Comparison of ENCODE assay signal across 9 mouse cellular contexts in genomic region chr16:34657983-34658382, GRCm38 (mm10). TPM values are rescaled to one million over a fixed set of nuclear protein-coding genes. Genes with fewer than 3 reads are reported as not detected.
DNase-seq lines count a peak whose midpoint lies in the region; ATAC-seq and TF ChIP-seq lines count a peak whose summit lies in the region.
"Had no signal": no experiment of that assay in that cellular context is flagged by ENCODE, and none has a peak within 500 bp of the region (broad histone marks: within the 10 kb centered on the region; RNA-seq: fewer than 3 reads in every experiment).

No protein-coding gene starts in this region.

- no peaks in the 10 kb centered on the region for H3K9me3 ChIP-seq in erythroblast, embryonic 14.5 days (ENCODE audit: control insufficient read depth, low read length)
- H3K9me3 ChIP-seq in lung, postnatal 0 days (ENCODE audit: low read length), result no peaks in the 10 kb centered on the region
- H3K9me3 ChIP-seq in limb, embryonic 13.5 days, result peaks cover 3% of the 10 kb centered on the region; the same call in 1 of the 2 replicates
- H3K9me3 ChIP-seq in stomach, embryonic 14.5 days (ENCODE audit: control insufficient read depth, low read depth, low read length), result no peaks in the 10 kb centered on the region

- no peak for ATAC-seq in erythroblast, adult 5-6 weeks (replicated peaks; ENCODE audit: low FRiP score, poor library complexity, severe bottlenecking)
- ATAC-seq in lung, postnatal 0 days, result no peak
- no peak for ATAC-seq in limb, embryonic 13.5 days (ENCODE audit: low FRiP score, low read depth)
- no peak for ATAC-seq in stomach, embryonic 14.5 days (ENCODE audit: insufficient number of reproducible peaks, insufficient read depth, low FRiP score, low read depth)

- peaks cover 6% of the 10 kb centered on the region for H3K4me1 ChIP-seq in erythroblast, embryonic 14.5 days (ENCODE audit: control insufficient read depth)
- peaks cover 5% of the 10 kb centered on the region; the same call in 1 of the 2 replicates for H3K4me1 ChIP-seq in lung, postnatal 0 days (ENCODE audit: insufficient read depth, low read depth, low read length)
- H3K4me1 ChIP-seq in limb, embryonic 13.5 days, result peaks cover 21% of the 10 kb centered on the region
- peaks cover 9% of the 10 kb centered on the region; the same call in 1 of the 2 replicates for H3K4me1 ChIP-seq in stomach, embryonic 14.5 days (ENCODE audit: control insufficient read depth, insufficient read depth, low read length)

- no peak for TF ChIP-seq EP300 in lung, postnatal 0 days (IDR thresholded peaks at IDR 0.05)

- TF ChIP-seq CTCF in lung, postnatal 0 days (IDR thresholded peaks at IDR 0.05), result no peak

- DNase-seq in lung, postnatal 0 days (ENCODE audit: low spot score), result no peak
- DNase-seq in lung, postnatal 10 days, result no peak
- no peak for DNase-seq in thymus, postnatal 14 days
- no peak for DNase-seq in cerebellum, postnatal 25 days

- WGBS in lung, postnatal 0 days, result 24% methylated on average over 5 of the region's 5 CpGs
- WGBS in limb, embryonic 13.5 days, result 30% methylated on average over 5 of the region's 5 CpGs
- 22% methylated on average over 5 of the region's 5 CpGs for WGBS in stomach, embryonic 14.5 days

- H3K9ac ChIP-seq in lung, postnatal 0 days (replicated peaks; ENCODE audit: low read depth), result no peak overlapping the region
- H3K9ac ChIP-seq in limb, embryonic 13.5 days, result no peak overlapping the region
- no peak overlapping the region for H3K9ac ChIP-seq in stomach, embryonic 14.5 days (replicated peaks; ENCODE audit: low read depth, low read length)

- H3K36me3 ChIP-seq in erythroblast, embryonic 14.5 days (ENCODE audit: control insufficient read depth), result no peaks in the 10 kb centered on the region
- no peaks in the 10 kb centered on the region for H3K36me3 ChIP-seq in lung, postnatal 0 days (ENCODE audit: insufficient read depth, low read length)
- H3K36me3 ChIP-seq in limb, embryonic 13.5 days, result no peaks in the 10 kb centered on the region
- H3K36me3 ChIP-seq in stomach, embryonic 14.5 days (ENCODE audit: control insufficient read depth, insufficient read depth, low read length), result no peaks in the 10 kb centered on the region

- H3K27ac ChIP-seq in lung, postnatal 0 days (ENCODE audit: low read length), result no peak overlapping the region
- H3K27ac ChIP-seq in limb, embryonic 13.5 days, result no peak overlapping the region
- H3K27ac ChIP-seq in stomach, embryonic 14.5 days (ENCODE audit: low read length), result no peak overlapping the region

- peak overlapping the region; percentile 50 for H3K4me3 ChIP-seq in erythroblast, embryonic 14.5 days (replicated peaks)
- H3K4me3 ChIP-seq in lung, postnatal 0 days (ENCODE audit: low read depth, low read length), result no peak overlapping the region
- peak overlapping the region; percentile 35 for H3K4me3 ChIP-seq in limb, embryonic 13.5 days
- peak overlapping the region; percentile 22 for H3K4me3 ChIP-seq in stomach, embryonic 14.5 days (ENCODE audit: low read depth, low read length)

- H3K4me2 ChIP-seq in lung, postnatal 0 days (replicated peaks; ENCODE audit: low read depth, low read length), result peak overlapping the region; percentile 48
- H3K4me2 ChIP-seq in limb, embryonic 13.5 days (replicated peaks), result peak overlapping the region; percentile 63
- peak overlapping the region; percentile 63 for H3K4me2 ChIP-seq in stomach, embryonic 14.5 days (replicated peaks; ENCODE audit: low read depth, low read length)

- peaks cover 2% of the 10 kb centered on the region for H3K27me3 ChIP-seq in erythroblast, embryonic 14.5 days (ENCODE audit: control insufficient read depth)
- H3K27me3 ChIP-seq in lung, postnatal 0 days (replicated peaks; ENCODE audit: insufficient read depth, low read length), result no peaks in the 10 kb centered on the region
- H3K27me3 ChIP-seq in limb, embryonic 13.5 days, result peaks cover 42% of the 10 kb centered on the region
- H3K27me3 ChIP-seq in stomach, embryonic 14.5 days (ENCODE audit: control insufficient read depth, insufficient read depth, low read length), result no peaks in the 10 kb centered on the region

RNA-seq across cellular contexts. Expression of gene Ropn1, which starts 8.3 kb away (rescaled TPM):
- polyA plus RNA-seq in erythroblast, embryonic 14.5 days (2012), result not detected in 2 replicates
- not detected in 2 replicates for total RNA-seq in erythroblast, adult 5-6 weeks (2015; ENCODE audit: low replicate concordance)
- not detected in 2 replicates for total RNA-seq in erythroblast, adult 5-6 weeks (2017; ENCODE audit: low replicate concordance)
- polyA plus RNA-seq in lung, postnatal 0 days (2015; fragmentation: Nextera tagmentation; extraction: Ambion mirVana), result not detected in 2 replicates
- polyA plus RNA-seq in limb, embryonic 13.5 days (2015; fragmentation: Nextera tagmentation; extraction: Ambion mirVana), result not detected in 2 replicates
- not detected in 2 replicates for polyA plus RNA-seq in stomach, embryonic 14.5 days (2014; fragmentation: Nextera tagmentation; extraction: Ambion mirVana)
- total RNA-seq: common myeloid progenitor, adult 5-6 weeks had no signal

RNA-seq across cellular contexts. Expression of gene Ccdc14, which starts 32.4 kb away (rescaled TPM):
- polyA plus RNA-seq in erythroblast, embryonic 14.5 days (2012), result 0.01 and 0.02 TPM in 2 replicates
- total RNA-seq in erythroblast, adult 5-6 weeks (2015; ENCODE audit: low replicate concordance), result 2.1 and 3.1 TPM in 2 replicates
- total RNA-seq in erythroblast, adult 5-6 weeks (2017; ENCODE audit: low replicate concordance), result 1.4 and 2.0 TPM in 2 replicates
- polyA plus RNA-seq in lung, postnatal 0 days (2015; fragmentation: Nextera tagmentation; extraction: Ambion mirVana), result 2.7 and 2.9 TPM in 2 replicates
- polyA plus RNA-seq in limb, embryonic 13.5 days (2015; fragmentation: Nextera tagmentation; extraction: Ambion mirVana), result 7.0 TPM in 2 replicates
- polyA plus RNA-seq in stomach, embryonic 14.5 days (2014; fragmentation: Nextera tagmentation; extraction: Ambion mirVana), result 8.1 and 8.5 TPM in 2 replicates
